Mouse (Mus musculus): Measurements from ENCODE around the gene Notch2.

- no peak for TF ChIP-seq POLR2A (IDR thresholded peaks at IDR 0.05; ENCODE audit: borderline replicate concordance, control insufficient read depth, low read depth, low read length)
- no peak for TF ChIP-seq CTCF (IDR thresholded peaks at IDR 0.05; ENCODE audit: control insufficient read depth, insufficient read depth, low read length)
Measured at GRCm38 (mm10) chr3:97981376-97981906, 31.9 kb upstream of the Notch2 start.

Measured in bone marrow, adult 2 months (tissue).